Mouse (Mus musculus) spleen, adult 2 months (tissue): ENCODE results near the gene Hba-x.

Source experiments
- CTCF ChIP-seq: fragments of 200-500 bp; IDR thresholded peaks from 2 replicates; pipeline ENCODE4 v1.5.1; 2011; ENCODE audit warnings: mild to moderate bottlenecking, inconsistent platforms; ENCODE audit not compliant: insufficient read depth, insufficient read length, insufficient replicate concordance; ENCODE audit errors: extremely low read depth
- POLR2A ChIP-seq: fragments of 200-500 bp; IDR thresholded peaks from 2 replicates; pipeline ENCODE4 v1.6.1; 2011; ENCODE audit warnings: low read depth, low read length, inconsistent platforms

GRCm38 (mm10) chr11:32271178-32271577 is 5.0 kb upstream of the Hba-x start:
- TF ChIP-seq CTCF (no peak), POLR2A (no peak)
